Mouse (Mus musculus): ENCODE data around the gene Eipr1. TPM values are rescaled to one million over a fixed set of nuclear protein-coding genes. Genes with fewer than 3 reads are reported as not detected.
A peak's percentile ranks its signal among the peaks of the same experiment; 100 is the strongest.

The Eipr1 gene
- polyA plus RNA-seq, 1 experiment from 2014 or later = 31.1 TPM

- H3K27me3 ChIP-seq = no peaks in the 10 kb centered on the region
- no peak overlapping the region for H3K4me3 ChIP-seq
- no peaks in the 10 kb centered on the region for H3K4me1 ChIP-seq
- H3K36me3 ChIP-seq = no peaks in the 10 kb centered on the region
- H3K9ac ChIP-seq = no peak overlapping the region
- 69% methylated on average over 3 of the region's 3 CpGs for WGBS
- no peak overlapping the region for H3K4me2 ChIP-seq
- no peak overlapping the region for H3K27ac ChIP-seq
- no peak for ATAC-seq (ENCODE audit: borderline replicate concordance, extremely low read depth, low FRiP score, low TSS enrichment)
- no peaks in the 10 kb centered on the region for H3K9me3 ChIP-seq
Measured at GRCm38 (mm10) chr12:28800891-28801290, 49.3 kb downstream of the Eipr1 start.

- H3K27ac ChIP-seq = no peak overlapping the region
- no peaks in the 10 kb centered on the region for H3K27me3 ChIP-seq
- H3K36me3 ChIP-seq = no peaks in the 10 kb centered on the region
- H3K9me3 ChIP-seq = no peaks in the 10 kb centered on the region
- no peak overlapping the region for H3K4me3 ChIP-seq
- H3K4me2 ChIP-seq = no peak overlapping the region
- H3K9ac ChIP-seq = no peak overlapping the region
- 91% methylated on average over 6 of the region's 6 CpGs for WGBS
- ATAC-seq (ENCODE audit: borderline replicate concordance, extremely low read depth, low FRiP score, low TSS enrichment) = no peak
- H3K4me1 ChIP-seq = no peaks in the 10 kb centered on the region
Measured at GRCm38 (mm10) chr12:28801731-28802130, 50.1 kb downstream of the Eipr1 start.

GRCm38 (mm10) chr12:28803043-28803442 is 51.4 kb downstream of the Eipr1 start:
- no peaks in the 10 kb centered on the region for H3K27me3 ChIP-seq
- ATAC-seq (ENCODE audit: borderline replicate concordance, extremely low read depth, low FRiP score, low TSS enrichment) = no peak
- 0 out of 2 replicates have a peak, but pooled peaks cover 4% of the 10 kb centered on the region for H3K4me1 ChIP-seq
- no peak overlapping the region for H3K4me3 ChIP-seq
- H3K27ac ChIP-seq = no peak overlapping the region
- H3K9me3 ChIP-seq = no peaks in the 10 kb centered on the region
- no peak overlapping the region for H3K4me2 ChIP-seq
- H3K36me3 ChIP-seq = no peaks in the 10 kb centered on the region
- no peak overlapping the region for H3K9ac ChIP-seq

GRCm38 (mm10) chr12:28804558-28805481 is 53.2 kb downstream of the Eipr1 start:
- peak; percentile 37; the same call in 1 of the 2 replicates for ATAC-seq (ENCODE audit: borderline replicate concordance, extremely low read depth, low FRiP score, low TSS enrichment)

GRCm38 (mm10) chr12:28808786-28809375 is 57.3 kb downstream of the Eipr1 start:
- Histone ChIP-seq H3K27me3 (no peaks in the 10 kb centered on the region), H3K27ac (no peak overlapping the region), H3K4me1 (peaks cover 20% of the 10 kb centered on the region; the same call in 1 of the 2 replicates), H3K4me3 (no peak overlapping the region), H3K4me2 (no peak overlapping the region), H3K36me3 (no peaks in the 10 kb centered on the region), H3K9me3 (no peaks in the 10 kb centered on the region), H3K9ac (no peak overlapping the region)
- no peak for ATAC-seq (ENCODE audit: borderline replicate concordance, extremely low read depth, low FRiP score, low TSS enrichment)
- WGBS = 54% methylated on average over 4 of the region's 4 CpGs

More at GRCm38 (mm10) chr12:28804558-28805481, 53.2 kb downstream of the Eipr1 start:
- H3K27me3 ChIP-seq = no peaks in the 10 kb centered on the region
- peaks cover 17% of the 10 kb centered on the region; the same call in 1 of the 2 replicates for H3K4me1 ChIP-seq
- no peak overlapping the region for H3K4me3 ChIP-seq
- no peak overlapping the region for H3K27ac ChIP-seq
- no peak overlapping the region for H3K4me2 ChIP-seq
- no peak overlapping the region for H3K9ac ChIP-seq
- WGBS = 50% methylated on average over 3 of the region's 3 CpGs
- no peaks in the 10 kb centered on the region for H3K36me3 ChIP-seq
- H3K9me3 ChIP-seq = no peaks in the 10 kb centered on the region

- 32% methylated on average over 4 of the region's 4 CpGs for WGBS
- H3K9ac ChIP-seq = no peak overlapping the region
- no peak overlapping the region for H3K27ac ChIP-seq
- H3K4me1 ChIP-seq = peaks cover 20% of the 10 kb centered on the region; the same call in 1 of the 2 replicates
- no peak overlapping the region for H3K4me3 ChIP-seq
- no peak overlapping the region for H3K4me2 ChIP-seq
- no peaks in the 10 kb centered on the region for H3K9me3 ChIP-seq
- no peaks in the 10 kb centered on the region for H3K36me3 ChIP-seq
- ATAC-seq (ENCODE audit: borderline replicate concordance, extremely low read depth, low FRiP score, low TSS enrichment) = peak; percentile 43; the same call in 1 of the 2 replicates
- H3K27me3 ChIP-seq = no peaks in the 10 kb centered on the region
Measured at GRCm38 (mm10) chr12:28809756-28810337, 58.2 kb downstream of the Eipr1 start.

GRCm38 (mm10) chr12:28816681-28817426 is 65.3 kb downstream of the Eipr1 start:
- H3K9ac ChIP-seq = no peak overlapping the region
- H3K4me3 ChIP-seq = no peak overlapping the region
- H3K27ac ChIP-seq = no peak overlapping the region
- 44% methylated on average over 9 of the region's 9 CpGs for WGBS
- no peaks in the 10 kb centered on the region for H3K36me3 ChIP-seq
- H3K4me1 ChIP-seq = no peaks in the 10 kb centered on the region
- no peak overlapping the region for H3K4me2 ChIP-seq
- no peaks in the 10 kb centered on the region for H3K9me3 ChIP-seq
- no peak for ATAC-seq (ENCODE audit: borderline replicate concordance, extremely low read depth, low FRiP score, low TSS enrichment)
- no peaks in the 10 kb centered on the region for H3K27me3 ChIP-seq

- H3K4me3 ChIP-seq = no peak overlapping the region
- H3K36me3 ChIP-seq = no peaks in the 10 kb centered on the region
- ATAC-seq (ENCODE audit: borderline replicate concordance, extremely low read depth, low FRiP score, low TSS enrichment) = no peak
- no peaks in the 10 kb centered on the region for H3K27me3 ChIP-seq
- H3K4me2 ChIP-seq = no peak overlapping the region
- no peaks in the 10 kb centered on the region for H3K4me1 ChIP-seq
- WGBS = 27% methylated on average over 5 of the region's 5 CpGs
- no peak overlapping the region for H3K27ac ChIP-seq
- no peaks in the 10 kb centered on the region for H3K9me3 ChIP-seq
- no peak overlapping the region for H3K9ac ChIP-seq
Measured at GRCm38 (mm10) chr12:28817427-28817752, 65.8 kb downstream of the Eipr1 start.

- no peak overlapping the region for H3K27ac ChIP-seq
- H3K9ac ChIP-seq = no peak overlapping the region
- H3K4me3 ChIP-seq = no peak overlapping the region
- H3K9me3 ChIP-seq = no peaks in the 10 kb centered on the region
- no peaks in the 10 kb centered on the region for H3K4me1 ChIP-seq
- no peaks in the 10 kb centered on the region for H3K27me3 ChIP-seq
- H3K36me3 ChIP-seq = no peaks in the 10 kb centered on the region
- H3K4me2 ChIP-seq = no peak overlapping the region
- 43% methylated on average over 3 of the region's 3 CpGs for WGBS
- no peak for ATAC-seq (ENCODE audit: borderline replicate concordance, extremely low read depth, low FRiP score, low TSS enrichment)
Measured at GRCm38 (mm10) chr12:28817891-28818290, 66.3 kb downstream of the Eipr1 start.

GRCm38 (mm10) chr12:28823518-28823917 is 71.9 kb downstream of the Eipr1 start:
- H3K4me2 ChIP-seq = no peak overlapping the region
- H3K36me3 ChIP-seq = no peaks in the 10 kb centered on the region
- no peaks in the 10 kb centered on the region for H3K27me3 ChIP-seq
- H3K27ac ChIP-seq = no peak overlapping the region
- no peak overlapping the region for H3K4me3 ChIP-seq
- H3K4me1 ChIP-seq = no peaks in the 10 kb centered on the region
- no peak overlapping the region for H3K9ac ChIP-seq
- no peak for ATAC-seq (ENCODE audit: borderline replicate concordance, extremely low read depth, low FRiP score, low TSS enrichment)
- 84% methylated on average over 7 of the region's 7 CpGs for WGBS
- H3K9me3 ChIP-seq = no peaks in the 10 kb centered on the region

- whole genome bisulfite sequencing = 73% methylated on average over 3 of the region's 3 CpGs
- no peaks in the 10 kb centered on the region for H3K4me1 ChIP-seq
- H3K27me3 ChIP-seq = no peaks in the 10 kb centered on the region
- H3K4me2 ChIP-seq = no peak overlapping the region
- H3K36me3 ChIP-seq = no peaks in the 10 kb centered on the region
- H3K9me3 ChIP-seq = no peaks in the 10 kb centered on the region
- no peak for ATAC-seq (ENCODE audit: borderline replicate concordance, extremely low read depth, low FRiP score, low TSS enrichment)
- H3K4me3 ChIP-seq = no peak overlapping the region
- H3K9ac ChIP-seq = no peak overlapping the region
- H3K27ac ChIP-seq = no peak overlapping the region
Measured at GRCm38 (mm10) chr12:28829502-28829901, 77.9 kb downstream of the Eipr1 start.

Measured in lung, embryonic 15.5 days (tissue).